Comparison of ENCODE assay signal across 8 mouse cellular contexts in the genomic region with DNA sequence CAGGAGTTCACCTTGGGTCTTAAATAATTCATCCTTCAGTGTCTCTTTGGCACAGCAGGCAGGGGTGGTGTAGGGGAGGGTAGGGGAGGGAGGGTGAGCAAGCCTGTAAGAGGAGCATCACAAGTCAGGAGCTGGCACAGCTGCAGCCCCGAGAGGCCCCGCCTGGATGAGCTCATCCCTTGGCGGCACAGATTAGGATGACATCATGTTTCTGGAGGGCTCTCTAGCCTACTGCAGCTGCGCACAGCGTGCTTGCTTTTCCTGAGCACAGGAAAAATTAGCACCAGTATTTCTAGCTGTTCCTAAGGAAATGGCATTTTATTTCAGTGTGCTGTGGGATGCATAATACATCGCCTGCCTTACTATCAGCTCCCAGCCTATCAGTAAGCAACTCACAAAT.
DNase-seq lines count a peak whose midpoint lies in the region; ATAC-seq and TF ChIP-seq lines count a peak whose summit lies in the region.

No protein-coding gene starts in this region.

- no peaks in the 10 kb centered on the region for H3K27me3 ChIP-seq in heart, embryonic 11.5 days (ENCODE audit: control insufficient read depth, insufficient read depth, low read length)
- no peaks in the 10 kb centered on the region for H3K27me3 ChIP-seq in kidney, embryonic 14.5 days (ENCODE audit: control insufficient read depth, insufficient read depth, low read length)
- H3K27me3 ChIP-seq in limb, embryonic 14.5 days (ENCODE audit: control insufficient read depth, insufficient read depth, low read length): no peaks in the 10 kb centered on the region
- no peaks in the 10 kb centered on the region for H3K27me3 ChIP-seq in midbrain, embryonic 15.5 days (replicated peaks)

- no peaks in the 10 kb centered on the region for H3K36me3 ChIP-seq in heart, embryonic 11.5 days (ENCODE audit: control insufficient read depth, insufficient read depth, low read length)
- no peaks in the 10 kb centered on the region for H3K36me3 ChIP-seq in kidney, embryonic 14.5 days (ENCODE audit: control insufficient read depth, insufficient read depth, low read length)
- H3K36me3 ChIP-seq in limb, embryonic 14.5 days (ENCODE audit: control insufficient read depth, insufficient read depth, low read length): no peaks in the 10 kb centered on the region
- H3K36me3 ChIP-seq in midbrain, embryonic 15.5 days (replicated peaks): no peaks in the 10 kb centered on the region

- 6% methylated on average over 6 of the region's 6 CpGs for WGBS in heart, embryonic 11.5 days (ENCODE audit: insufficient replicate concordance)
- WGBS in kidney, embryonic 14.5 days: 14% methylated on average over 6 of the region's 6 CpGs
- 16% methylated on average over 6 of the region's 6 CpGs for WGBS in limb, embryonic 14.5 days
- 5% methylated on average over 6 of the region's 6 CpGs for WGBS in midbrain, embryonic 15.5 days

- no peak overlapping the region for H3K4me2 ChIP-seq in heart, embryonic 11.5 days
- H3K4me2 ChIP-seq in kidney, embryonic 14.5 days (replicated peaks; ENCODE audit: low read depth, low read length): no peak overlapping the region; the same call in 1 of the 2 replicates
- H3K4me2 ChIP-seq in limb, embryonic 14.5 days (replicated peaks; ENCODE audit: low read depth, low read length, severe bottlenecking): no peak overlapping the region
- peak overlapping the region; percentile 25 for H3K4me2 ChIP-seq in midbrain, embryonic 15.5 days

- no peak for TF ChIP-seq CTCF in brain, embryonic 14.5 days (IDR thresholded peaks at IDR 0.05; ENCODE audit: borderline replicate concordance, extremely low read depth, insufficient read depth, insufficient read length)

- H3K27ac ChIP-seq in heart, embryonic 11.5 days (ENCODE audit: low read depth, low read length): peak overlapping the region; percentile 89
- H3K27ac ChIP-seq in kidney, embryonic 14.5 days (ENCODE audit: low read depth, low read length): no peak overlapping the region; the same call in 1 of the 2 replicates
- H3K27ac ChIP-seq in limb, embryonic 14.5 days (replicated peaks; ENCODE audit: low read depth, low read length): peak overlapping the region; percentile 58; the same call in 1 of the 2 replicates
- peak overlapping the region; percentile 74 for H3K27ac ChIP-seq in midbrain, embryonic 15.5 days

- TF ChIP-seq POLR2A in brain, embryonic 14.5 days (IDR thresholded peaks at IDR 0.05; ENCODE audit: borderline replicate concordance, extremely low read depth, insufficient read depth, insufficient read length, poor library complexity, severe bottlenecking): no peak
- no peak for TF ChIP-seq POLR2A in limb, embryonic 14.5 days (IDR thresholded peaks at IDR 0.05; ENCODE audit: borderline replicate concordance, extremely low read depth, insufficient read depth, insufficient read length)

- peak overlapping the region; percentile 29; the same call in 1 of the 2 replicates for H3K9ac ChIP-seq in heart, embryonic 11.5 days (ENCODE audit: low read depth, low read length)
- no peak overlapping the region for H3K9ac ChIP-seq in kidney, embryonic 14.5 days (ENCODE audit: low read depth, low read length)
- no peak overlapping the region for H3K9ac ChIP-seq in limb, embryonic 14.5 days (ENCODE audit: low read depth, low read length, severe bottlenecking)
- H3K9ac ChIP-seq in midbrain, embryonic 15.5 days: no peak overlapping the region

- peak; percentile 87 for ATAC-seq in heart, embryonic 11.5 days (replicated peaks; ENCODE audit: insufficient number of reproducible peaks, low FRiP score, low TSS enrichment)
- ATAC-seq in kidney, embryonic 14.5 days (ENCODE audit: low FRiP score, low TSS enrichment): peak; percentile 97
- peak; percentile 92 for ATAC-seq in limb, embryonic 14.5 days (ENCODE audit: low FRiP score, low read depth)
- peak; percentile 98 for ATAC-seq in midbrain, embryonic 15.5 days (replicated peaks)

- peaks cover 33% of the 10 kb centered on the region for H3K4me1 ChIP-seq in heart, embryonic 11.5 days (ENCODE audit: control insufficient read depth, insufficient read depth, low read length)
- H3K4me1 ChIP-seq in kidney, embryonic 14.5 days (ENCODE audit: control insufficient read depth, insufficient read depth, low read length): peaks cover 19% of the 10 kb centered on the region
- peaks cover 26% of the 10 kb centered on the region for H3K4me1 ChIP-seq in limb, embryonic 14.5 days (ENCODE audit: control insufficient read depth, insufficient read depth, low read length)
- peaks cover 22% of the 10 kb centered on the region for H3K4me1 ChIP-seq in midbrain, embryonic 15.5 days

- H3K4me3 ChIP-seq in heart, embryonic 11.5 days (ENCODE audit: low read depth, low read length): no peak overlapping the region
- no peak overlapping the region for H3K4me3 ChIP-seq in kidney, embryonic 14.5 days (ENCODE audit: low read length)
- no peak overlapping the region for H3K4me3 ChIP-seq in limb, embryonic 14.5 days (replicated peaks; ENCODE audit: low read length)
- no peak overlapping the region for H3K4me3 ChIP-seq in midbrain, embryonic 15.5 days

- no peaks in the 10 kb centered on the region for H3K9me3 ChIP-seq in heart, embryonic 11.5 days (replicated peaks; ENCODE audit: control insufficient read depth, low read length)
- H3K9me3 ChIP-seq in kidney, embryonic 14.5 days (ENCODE audit: control insufficient read depth, low read length): no peaks in the 10 kb centered on the region
- H3K9me3 ChIP-seq in limb, embryonic 14.5 days (ENCODE audit: control insufficient read depth, low read length): no peaks in the 10 kb centered on the region
- no peaks in the 10 kb centered on the region for H3K9me3 ChIP-seq in midbrain, embryonic 15.5 days

- peak; percentile 84 for DNase-seq in 3134 (ENCODE audit: extremely low read depth, insufficient read length, low spot score)
- DNase-seq in brain, embryonic 14.5 days (ENCODE audit: low read depth): peak; percentile 98
- peak; percentile 77 for DNase-seq in fibroblast of lung, adult 2 months (ENCODE audit: low read depth)
- peak; percentile 90 for DNase-seq in limb, embryonic 14.5 days (ENCODE audit: low spot score)
- peak; percentile 82 for DNase-seq in testis, postnatal 10 days (ENCODE audit: low spot score)
